Mouse (Mus musculus) megakaryocyte-erythroid progenitor cell, adult 5-6 weeks (primary cell): ENCODE results near the gene Cdc40. TPM values are rescaled to one million over a fixed set of nuclear protein-coding genes. Genes with fewer than 3 reads are reported as not detected.
"Not testable (repeated sequence)": the region's sequence is repeated elsewhere in the genome, so short reads cannot be mapped to it uniquely, and the experiment has no call there.

Experiments used
- ATAC-seq: replicated peaks from 2 replicates; pipeline ENCODE4 v1.8.0; 2016; ENCODE audit warnings: mild to moderate bottlenecking, inconsistent platforms; ENCODE audit not compliant: severe bottlenecking, poor library complexity, low FRiP score, low TSS enrichment
- total RNA-seq, 2 experiments: library from RNA; stranded (forward) in 1 of 2; stranded (reverse) in 1 of 2; fragments of 200-1000, 215-1000 nt in 1 of 2; fragments of >200 nt in 1 of 2; fragmentation: Nextera tagmentation in 1 of 2; gene quantifications; 2 replicates each; pipeline ENCODE4 v1.2.3; 2014 to 2017

The Cdc40 gene
- total RNA-seq, 2 experiments from 2014 or later = 26.6 to 43.9 TPM

DNA sequence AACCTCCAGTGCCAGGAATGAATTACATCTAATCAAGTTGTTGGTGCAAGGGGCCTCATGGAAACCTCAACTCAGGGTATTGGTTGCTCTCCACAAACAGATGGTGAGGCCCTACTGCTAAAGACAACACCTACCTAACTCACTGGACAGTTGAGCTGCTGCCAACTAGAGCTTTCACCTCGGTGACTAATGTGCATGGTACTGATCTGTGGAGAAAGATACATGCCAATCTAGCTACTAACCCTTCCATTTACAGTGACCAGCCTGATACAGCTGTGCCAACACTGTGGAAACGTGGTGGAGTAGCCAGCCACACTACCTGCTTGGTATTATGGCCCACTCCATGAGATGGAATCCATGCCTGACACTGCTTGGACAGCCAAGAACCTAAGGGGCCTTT, 11.1 kb downstream of the Cdc40 start:
- ATAC-seq = no peak

DNA sequence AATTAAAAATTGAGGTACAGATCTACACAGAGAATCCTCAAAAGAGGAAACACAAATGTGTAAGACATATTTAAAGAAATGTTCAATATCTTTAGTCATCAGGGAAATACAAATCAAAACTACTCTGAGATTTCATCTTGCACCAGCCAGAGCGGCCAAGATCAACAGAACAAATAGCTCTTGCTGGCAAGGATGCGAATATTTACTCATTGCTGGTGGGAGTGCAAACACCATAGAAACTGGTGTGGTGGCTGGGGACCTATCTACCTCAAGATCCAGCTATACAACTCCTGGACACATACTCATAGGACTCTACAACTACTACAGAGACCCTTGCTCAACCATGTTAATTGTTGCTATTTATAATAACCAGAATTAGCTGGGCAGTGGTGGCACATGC, 11.8 kb downstream of the Cdc40 start:
- ATAC-seq = no peak

DNA sequence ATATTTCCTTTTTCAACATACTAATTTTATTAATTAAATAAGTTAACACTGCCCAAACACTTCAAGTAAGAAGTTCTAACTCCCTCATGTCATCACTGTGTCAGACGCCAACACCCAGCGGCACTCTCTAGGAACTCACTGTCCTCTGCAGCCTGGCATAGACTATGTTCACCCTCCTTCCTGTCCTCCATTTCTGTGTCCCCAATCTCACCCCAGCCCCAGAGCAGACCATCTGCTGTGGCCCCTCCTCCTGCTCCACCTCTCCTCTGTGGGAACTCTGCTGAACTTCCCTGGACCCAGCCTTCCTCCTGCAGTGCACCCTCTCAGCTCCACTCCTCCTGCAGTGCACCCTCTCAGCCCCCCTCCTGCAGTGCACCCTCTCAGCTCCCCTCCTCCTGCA, 15.0 kb downstream of the Cdc40 start:
- ATAC-seq = no peak

DNA sequence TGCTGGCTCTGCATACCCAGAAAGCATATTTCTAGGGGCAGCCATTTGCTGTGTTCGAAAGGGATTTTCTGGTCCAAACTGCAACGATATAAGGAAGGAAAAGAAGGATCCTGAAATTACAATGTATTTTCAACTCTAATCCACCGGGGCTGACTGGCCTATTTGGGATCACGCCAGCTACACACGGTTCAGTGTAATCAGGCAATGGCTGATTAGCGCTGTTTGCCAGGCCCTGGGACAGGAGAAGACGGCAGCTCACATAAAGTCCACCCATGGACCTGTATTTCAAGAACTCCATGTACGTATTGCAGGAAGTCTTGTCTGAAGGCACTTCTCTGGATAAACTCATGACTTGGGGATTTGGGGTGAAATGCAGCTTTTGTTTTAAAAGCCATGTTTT, 25.5 kb downstream of the Cdc40 start:
- ATAC-seq = no peak

DNA sequence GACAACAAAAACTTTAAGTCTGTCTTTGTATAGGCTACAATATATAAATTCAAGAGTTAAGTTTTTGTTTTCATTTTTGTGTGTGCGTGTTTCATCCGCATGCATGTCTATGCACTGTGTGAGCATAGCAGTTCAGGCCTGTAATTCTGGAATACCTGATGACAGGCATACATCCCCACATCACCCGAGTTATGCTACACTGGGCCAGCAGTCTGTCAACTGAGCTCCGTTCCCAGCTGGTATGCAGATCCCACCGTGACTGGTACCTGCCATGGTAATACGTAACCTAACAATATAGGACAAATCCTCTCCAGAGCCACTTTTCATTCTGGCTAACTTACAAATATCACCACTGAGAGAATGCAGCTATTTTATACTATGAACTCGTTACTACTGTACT, 26.4 kb downstream of the Cdc40 start:
- ATAC-seq = no peak

DNA sequence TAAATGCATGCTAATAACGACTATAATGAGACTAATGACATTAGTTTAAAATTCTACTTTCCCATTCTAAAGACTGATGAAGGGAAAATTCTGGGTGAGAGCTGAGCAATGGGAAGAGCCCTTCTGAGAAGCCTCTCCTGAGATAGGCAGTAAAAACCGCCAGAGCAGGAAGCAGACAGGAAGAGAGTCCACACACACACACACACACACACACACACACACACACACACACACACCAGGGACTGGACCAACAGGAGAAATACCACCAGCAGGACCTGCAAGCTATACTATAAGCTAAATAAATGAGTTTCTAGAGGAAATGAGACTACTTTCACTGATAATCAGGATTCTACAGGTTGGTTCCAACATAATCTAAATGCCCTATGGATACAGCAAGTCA, 27.5 kb downstream of the Cdc40 start:
- ATAC-seq = no peak

DNA sequence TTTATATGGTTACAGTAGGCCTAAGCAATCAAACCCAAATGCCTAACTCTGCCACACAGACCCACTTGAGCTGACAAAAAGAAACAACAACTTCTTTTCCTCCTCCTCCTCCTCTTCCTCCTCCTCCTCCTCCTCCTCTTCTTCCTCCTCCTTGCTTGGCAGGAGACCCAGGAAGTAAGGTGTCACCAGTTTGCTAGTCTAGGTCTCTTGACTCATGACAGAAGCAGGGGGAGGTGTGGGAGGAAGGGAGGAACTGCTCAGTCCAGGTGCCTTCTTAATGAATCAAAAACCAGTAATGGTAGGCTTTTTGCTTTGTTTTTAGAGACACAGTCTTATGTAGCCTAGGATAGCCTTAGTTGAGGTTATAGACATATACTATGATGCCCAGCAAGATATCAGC, 32.0 kb downstream of the Cdc40 start:
- no peak for ATAC-seq

DNA sequence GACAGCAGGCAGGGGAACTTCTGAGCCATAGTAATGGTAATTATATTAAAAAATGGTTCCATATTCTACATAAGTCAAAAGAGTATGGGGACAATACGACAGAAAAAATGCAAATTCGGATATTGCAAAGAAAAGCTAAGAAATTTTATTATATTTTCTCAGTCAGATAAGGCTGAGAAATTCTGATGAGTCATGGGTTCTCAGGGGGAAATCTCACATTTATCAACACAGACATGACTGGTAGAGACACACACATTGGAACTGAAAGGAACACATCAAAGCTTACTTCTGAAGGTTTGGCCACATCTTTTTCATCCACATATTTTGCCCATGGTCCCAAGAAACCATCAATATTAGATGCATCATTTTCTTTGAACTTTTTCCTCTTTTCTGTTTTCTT, 32.5 kb downstream of the Cdc40 start:
- ATAC-seq = no peak

DNA sequence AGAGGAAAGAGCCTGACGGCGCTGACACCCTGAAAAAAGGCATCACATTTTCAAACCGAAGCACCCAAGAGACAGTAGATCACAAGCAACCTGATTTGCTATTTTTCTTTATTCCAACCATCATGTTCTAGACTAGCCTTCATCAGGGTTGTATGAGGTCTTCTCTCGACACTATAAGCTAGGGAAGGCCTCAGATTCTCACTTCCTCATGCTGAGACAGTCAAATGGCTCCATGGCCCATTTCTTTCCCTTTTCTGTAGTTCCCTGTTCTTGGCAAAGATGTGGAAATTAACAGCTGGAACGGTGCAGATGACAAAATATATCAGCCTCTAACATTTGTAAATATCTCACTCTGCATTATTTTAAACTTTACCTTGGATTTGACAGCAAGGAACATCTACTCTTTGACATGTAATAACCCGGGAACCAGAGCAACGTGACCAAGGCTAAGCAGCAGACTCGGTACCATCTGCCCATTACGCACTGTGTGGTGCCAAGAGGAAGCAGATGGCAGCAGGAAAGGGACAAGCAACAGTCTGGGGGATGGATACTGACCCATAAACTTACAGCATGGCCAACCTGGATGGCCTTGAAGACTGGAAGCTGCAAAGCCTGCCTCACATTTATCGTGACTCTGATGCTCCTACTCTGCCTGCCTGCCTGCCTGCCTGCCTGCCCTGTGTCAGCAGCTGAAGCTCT, 35.8 kb downstream of the Cdc40 start:
- no peak for ATAC-seq

DNA sequence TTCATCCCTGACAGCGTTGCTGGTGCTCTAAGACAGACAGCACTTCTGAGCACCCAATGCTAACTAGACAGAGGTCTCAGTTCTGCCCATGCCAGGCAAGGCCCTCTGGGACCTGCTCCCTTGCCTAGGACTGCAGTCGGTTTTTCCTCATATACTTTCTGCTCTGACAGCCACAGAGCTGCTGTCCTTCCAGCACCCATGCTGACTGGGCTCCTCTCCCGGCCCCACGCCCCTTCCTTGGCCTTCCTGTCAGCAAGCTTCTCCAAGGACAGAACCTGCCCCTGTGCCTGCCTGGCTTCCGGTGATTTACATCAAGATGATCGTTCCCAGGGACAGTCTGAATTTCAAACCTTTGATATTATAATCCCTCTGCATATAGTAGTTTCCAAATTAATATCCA, 37.5 kb downstream of the Cdc40 start:
- ATAC-seq = no peak

DNA sequence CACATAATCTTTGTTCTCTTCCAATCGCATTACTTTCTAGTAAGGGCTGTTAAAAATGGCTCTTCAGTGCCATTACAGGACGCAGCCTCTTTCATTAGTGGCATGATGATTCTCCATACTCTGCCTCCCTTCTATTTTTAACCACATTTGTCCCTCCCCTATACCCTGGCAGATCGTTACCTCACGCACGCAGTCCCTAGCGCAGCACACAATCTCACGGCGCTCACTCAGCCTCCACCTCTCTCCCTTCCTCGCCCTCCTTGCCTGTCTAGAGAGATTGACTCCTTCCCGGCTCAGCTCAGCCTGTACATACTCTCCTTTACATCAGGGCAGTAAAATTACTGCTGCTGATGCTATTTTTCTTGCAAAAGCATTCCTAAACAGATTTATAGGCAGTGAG, 38.6 kb downstream of the Cdc40 start:
- no peak for ATAC-seq

DNA sequence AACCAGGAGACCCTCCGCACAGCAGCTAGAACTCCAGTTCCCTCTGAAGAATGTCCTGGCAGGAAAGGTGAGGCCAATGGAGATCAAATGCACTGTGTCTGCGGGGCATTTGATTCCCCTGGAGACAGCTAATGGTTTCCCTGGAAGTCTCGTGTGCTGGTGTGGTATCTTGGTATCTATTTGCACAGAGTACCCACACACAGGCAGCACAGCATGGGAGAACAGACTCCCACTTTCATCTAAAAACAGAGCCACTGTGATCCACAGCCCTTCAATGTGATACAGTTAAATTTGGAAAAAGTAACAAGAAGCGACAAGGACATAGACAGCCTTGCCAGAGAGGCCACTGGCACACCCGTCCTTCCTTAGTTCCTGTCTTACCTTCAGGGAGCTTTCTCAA, 39.3 kb downstream of the Cdc40 start:
- ATAC-seq = no peak

DNA sequence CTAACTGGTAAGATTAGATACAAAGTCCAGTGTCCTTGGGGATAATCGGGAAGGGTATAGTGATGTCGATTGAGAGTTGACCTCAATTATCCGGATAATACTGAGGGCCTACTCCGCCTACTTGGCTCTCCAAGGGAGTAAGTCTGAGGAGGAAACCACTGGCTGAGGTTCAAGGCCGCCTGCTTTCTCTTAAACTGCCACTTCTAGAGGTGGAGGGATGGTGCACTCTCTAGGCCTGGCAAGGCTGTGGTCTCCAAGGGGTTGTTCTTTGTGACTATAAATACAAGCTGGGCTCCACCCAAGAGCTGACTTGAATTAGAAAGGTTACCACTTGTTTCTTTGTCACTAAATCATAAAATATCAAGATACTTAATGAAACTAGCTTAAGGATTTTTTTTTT, 43.0 kb downstream of the Cdc40 start:
- ATAC-seq = no peak

DNA sequence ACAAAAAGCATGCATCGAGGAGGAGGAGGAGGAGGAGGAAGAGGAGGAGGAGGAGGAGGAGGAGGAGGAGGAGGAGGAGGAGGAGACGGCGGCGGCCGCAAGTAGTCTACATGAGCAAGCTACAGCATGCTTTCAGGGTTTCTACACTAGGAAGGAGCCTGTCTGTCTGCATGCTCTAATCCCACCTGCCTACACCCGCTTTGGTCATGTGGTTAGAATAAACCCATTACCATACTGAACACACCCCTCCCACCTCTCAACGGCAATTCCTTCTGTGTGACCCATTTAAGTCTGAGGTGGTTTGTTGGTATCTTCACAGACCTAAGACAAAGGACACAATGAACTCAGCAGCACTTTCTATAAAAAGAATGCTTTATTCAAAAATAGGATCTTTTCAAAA, 51.8 kb downstream of the Cdc40 start:
- no peak for ATAC-seq

DNA sequence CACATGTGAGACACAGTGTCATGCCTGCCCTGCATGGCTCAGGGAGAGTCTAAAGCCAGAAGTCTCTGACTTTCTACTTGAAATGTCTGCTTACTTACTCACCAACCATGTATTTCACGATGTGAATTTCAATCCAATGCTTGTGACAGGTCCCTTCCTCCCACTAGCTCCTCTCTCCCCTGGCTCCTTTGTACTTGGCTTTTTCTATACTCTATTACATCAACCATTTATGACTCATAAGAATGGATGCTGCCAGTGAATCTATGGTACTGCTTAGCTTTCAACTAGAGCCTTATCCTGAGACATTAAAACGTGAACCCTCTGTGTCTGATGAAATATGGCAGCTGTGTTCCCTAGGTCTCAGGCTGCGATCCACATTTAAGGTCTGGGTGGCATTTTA, 52.8 kb downstream of the Cdc40 start:
- no peak for ATAC-seq

DNA sequence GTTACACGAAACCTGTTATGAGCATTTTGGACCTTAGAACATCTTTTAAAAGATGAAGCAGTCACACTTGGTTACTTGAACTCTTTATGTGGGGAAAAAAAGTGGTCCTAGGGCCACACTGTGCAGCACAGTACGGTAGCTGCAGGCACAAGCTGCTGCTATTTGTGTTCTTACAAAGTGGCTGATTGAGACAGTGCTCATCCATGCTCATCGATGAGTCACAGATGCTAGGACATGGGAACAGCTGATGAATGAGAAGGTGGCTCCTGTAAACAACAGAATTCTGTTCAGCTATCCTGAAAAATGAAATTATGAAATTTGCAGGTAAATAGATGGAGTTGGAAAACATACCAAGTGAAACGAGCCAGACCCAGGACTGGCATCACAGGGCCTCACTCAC, 55.4 kb downstream of the Cdc40 start:
- no peak for ATAC-seq

DNA sequence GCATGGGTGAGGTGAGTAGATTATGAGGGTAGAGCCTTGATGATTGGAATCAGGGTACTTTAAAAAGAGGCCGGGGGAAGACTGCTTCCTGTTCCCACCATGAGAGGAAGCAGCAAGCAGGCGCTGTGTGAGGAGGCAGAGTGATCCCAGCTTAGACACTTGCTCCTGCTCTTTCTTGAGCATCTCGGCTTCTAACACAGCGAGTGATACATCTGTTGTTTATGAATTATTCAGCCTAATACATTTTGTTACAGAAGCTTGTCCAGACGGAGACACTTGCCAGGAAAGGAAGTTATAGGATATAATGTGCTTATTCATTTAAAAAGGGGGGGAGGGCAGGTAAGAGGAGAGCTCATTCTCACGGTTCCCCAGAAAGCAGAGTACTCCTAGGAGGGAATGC, 57.2 kb downstream of the Cdc40 start:
- ATAC-seq = no peak

DNA sequence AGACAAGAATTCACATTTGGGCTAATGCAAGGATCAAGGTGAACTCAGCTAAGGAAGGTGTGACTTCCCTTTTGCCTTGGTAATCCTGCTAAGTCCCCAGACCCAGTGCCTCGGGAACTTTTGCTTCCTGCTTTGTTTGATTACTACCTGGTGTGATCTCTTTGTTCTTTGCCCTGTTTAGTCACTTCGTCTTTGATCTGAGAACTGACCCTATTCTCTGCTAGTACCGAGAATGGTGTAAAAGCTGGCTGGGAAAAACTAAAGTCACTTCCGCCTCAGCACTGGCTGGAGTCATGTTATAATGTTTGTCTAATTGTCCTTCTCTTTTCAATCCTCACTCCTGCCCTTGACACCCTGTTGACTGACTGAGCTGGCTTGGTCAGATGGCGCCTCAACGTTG, 66.6 kb downstream of the Cdc40 start:
- no peak for ATAC-seq

DNA sequence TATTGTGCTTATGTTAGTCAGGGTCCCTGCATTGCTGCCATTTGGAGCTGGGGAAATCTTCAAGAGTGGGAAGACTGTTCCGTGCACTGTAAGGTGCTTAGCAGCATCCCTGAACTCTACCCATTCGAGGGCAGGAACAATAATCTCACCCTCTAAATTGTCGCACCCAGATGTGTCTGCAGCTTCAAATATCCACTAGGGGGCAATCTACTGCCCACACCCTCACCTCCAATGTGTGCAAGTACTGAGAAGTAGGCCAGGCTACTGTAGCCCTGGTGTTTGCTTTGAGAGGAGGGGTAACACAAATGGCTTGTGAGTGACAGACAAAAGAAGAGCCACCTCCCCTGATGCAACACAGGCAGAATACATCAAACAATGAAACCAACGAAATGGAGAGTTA, 69.5 kb downstream of the Cdc40 start:
- ATAC-seq = 0 out of 2 replicates have a peak, but pooled peaks have one; percentile 61

DNA sequence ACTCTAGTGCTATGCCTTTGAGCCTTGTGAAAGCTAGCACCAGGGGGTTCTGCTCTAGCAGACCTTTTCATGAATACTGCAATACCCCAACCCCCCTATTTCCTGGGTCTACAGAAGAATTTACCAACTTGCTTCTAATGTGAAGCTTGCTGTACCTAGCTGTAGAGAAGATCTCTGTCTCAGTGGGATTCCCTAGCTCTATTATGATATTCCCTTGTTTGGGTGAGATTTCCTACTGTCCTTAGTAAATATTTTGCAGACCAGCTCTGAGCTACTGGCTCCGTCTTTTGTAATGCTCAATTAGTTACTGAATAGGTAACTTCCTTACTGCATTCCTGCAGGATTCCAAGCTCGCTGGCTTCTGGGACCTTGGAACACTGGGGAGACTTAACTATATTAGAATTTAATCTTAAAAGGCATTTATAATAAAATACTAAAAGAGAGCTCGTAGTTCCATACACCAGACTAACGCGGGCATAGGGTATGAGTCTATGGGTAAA, 73.7 kb downstream of the Cdc40 start:
- ATAC-seq = not testable (repeated sequence)

DNA sequence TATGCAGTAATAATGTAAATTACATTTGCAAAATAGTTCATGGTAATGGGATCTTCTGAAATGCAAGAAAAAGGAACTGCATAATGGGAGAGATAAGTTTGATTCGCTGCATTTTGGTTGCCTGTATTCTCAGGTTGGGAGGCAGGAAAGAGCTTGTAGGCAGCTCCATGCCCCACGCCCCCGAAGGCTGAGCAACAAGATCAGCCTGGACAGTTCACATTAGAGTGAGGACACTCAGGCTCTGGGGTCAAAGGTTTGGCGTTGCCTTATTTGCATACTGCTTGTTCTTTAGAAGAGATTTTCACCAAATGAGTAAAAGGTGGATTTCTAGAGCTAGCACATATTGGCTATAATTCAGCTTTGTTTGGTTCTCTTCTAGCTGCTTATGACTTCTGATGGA, 76.9 kb downstream of the Cdc40 start:
- ATAC-seq = no peak

DNA sequence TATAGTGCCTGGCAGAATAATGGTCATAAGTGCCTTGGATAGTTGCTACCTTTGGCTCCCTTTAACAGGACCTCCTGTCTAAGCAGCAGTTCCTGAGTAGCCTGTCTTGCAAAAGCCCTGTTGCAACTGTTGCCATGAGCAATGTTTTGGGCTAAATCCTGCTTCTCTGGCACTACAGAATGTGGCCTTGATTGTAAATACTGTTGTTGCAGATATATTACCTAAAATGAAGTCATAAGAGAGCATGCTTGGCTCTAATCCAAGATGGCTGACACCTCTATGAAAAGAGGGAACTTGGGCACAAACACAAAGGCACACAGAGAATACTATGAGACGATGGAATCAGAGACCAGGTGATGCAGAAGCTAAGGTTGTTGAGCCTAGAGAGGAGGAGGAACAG, 77.9 kb downstream of the Cdc40 start:
- ATAC-seq = no peak
